Mouse (Mus musculus) CH12.LX (cell line): Measurements from ENCODE around the gene AI854703. TPM values are rescaled to one million over a fixed set of nuclear protein-coding genes. Genes with fewer than 3 reads are reported as not detected.

ENCODE experiments used
- DNase-seq: peaks from one replicate; pipeline ENCODE4 v3.0.0-alpha.2; 2013; ENCODE audit errors: extremely low read depth
- H3K27ac ChIP-seq: 2 replicates; pipeline ENCODE4 v1.5.1; 2012; ENCODE audit warnings: low read depth, mild to moderate bottlenecking, control low read depth, moderate library complexity; ENCODE audit not compliant: insufficient read depth
- H3K27me3 ChIP-seq: replicated peaks from 2 replicates; pipeline ENCODE3; 2012; ENCODE audit warnings: inconsistent platforms
- H3K36me3 ChIP-seq, 2 experiments: replicated peaks in 1 of 2; 2 replicates each; pipeline versions ENCODE3 to v1.6.1; 2012; ENCODE audit warnings: inconsistent platforms in 1 of 2, low read length in 1 of 2, mild to moderate bottlenecking in 1 of 2, mixed read lengths in 1 of 2, moderate library complexity in 1 of 2; ENCODE audit not compliant: control insufficient read depth in 1 of 2, insufficient read depth in 1 of 2
- H3K4me1 ChIP-seq, 2 experiments: 2 replicates each; pipeline ENCODE4 v1.6.1; 2012; ENCODE audit warnings: inconsistent platforms in 1 of 2, moderate library complexity in 1 of 2; ENCODE audit not compliant: insufficient read depth in 2 of 2, control insufficient read depth in 1 of 2
- H3K4me2 ChIP-seq: 2 replicates; pipeline ENCODE4 v1.6.1; 2012; ENCODE audit warnings: low read depth, mild to moderate bottlenecking, control low read depth; ENCODE audit not compliant: poor library complexity, insufficient read depth, severe bottlenecking
- H3K4me3 ChIP-seq, 3 experiments: fragments of 150-350 bp in 1 of 3; sonication (generic) in 1 of 3; replicated peaks in 1 of 3; 2 replicates each; pipeline versions ENCODE3 to v1.5.1; 2011 to 2012; ENCODE audit warnings: low read depth in 2 of 3, low read length in 2 of 3, mild to moderate bottlenecking in 2 of 3, moderate library complexity in 2 of 3, control low read depth in 1 of 3, improper control_type of control experiment in 1 of 3, inconsistent platforms in 1 of 3, mixed read lengths in 1 of 3; ENCODE audit not compliant: poor library complexity in 1 of 3
- H3K79me2 ChIP-seq: replicated peaks from 2 replicates; pipeline ENCODE4 v1.6.1; 2012; ENCODE audit warnings: mild to moderate bottlenecking, moderate library complexity; ENCODE audit not compliant: control insufficient read depth, poor library complexity, insufficient read depth, severe bottlenecking; ENCODE audit errors: extremely low read depth
- H3K9ac ChIP-seq: 2 replicates; pipeline ENCODE4 v1.6.1; 2012; ENCODE audit warnings: low read depth, mild to moderate bottlenecking, control low read depth, moderate library complexity; ENCODE audit not compliant: insufficient read depth
- H3K9me3 ChIP-seq: replicated peaks from 2 replicates; pipeline ENCODE3; 2012; ENCODE audit warnings: low read length, inconsistent platforms, mixed read lengths
- BHLHE40 ChIP-seq: IDR thresholded peaks from 2 replicates; pipeline ENCODE4 v1.6.1; 2011; ENCODE audit warnings: mild to moderate bottlenecking, low read depth, low read length, improper control_type of control experiment
- CTCF ChIP-seq, 2 experiments: IDR thresholded peaks in 1 of 2; conservative IDR thresholded peaks in 1 of 2; 2 replicates each; pipeline ENCODE4 v1.5.1; 2011 to 2012; ENCODE audit warnings: low read depth in 2 of 2, low read length in 2 of 2, improper control_type of control experiment in 1 of 2, inconsistent platforms in 1 of 2, mild to moderate bottlenecking in 1 of 2, moderate library complexity in 1 of 2
- E2F4 ChIP-seq: IDR thresholded peaks from 2 replicates; pipeline ENCODE4 v1.6.1; 2011; ENCODE audit warnings: low read depth, low read length, improper control_type of control experiment; ENCODE audit not compliant: insufficient replicate concordance
- ETS1 ChIP-seq: conservative IDR thresholded peaks from 2 replicates; pipeline ENCODE4 v1.6.1; 2012; ENCODE audit warnings: low read depth, mild to moderate bottlenecking, inconsistent platforms, low read length, improper control_type of control experiment, moderate library complexity
- GABPA ChIP-seq: IDR thresholded peaks from 2 replicates; pipeline ENCODE4 v1.6.1; 2012; ENCODE audit warnings: low read depth, low read length, improper control_type of control experiment, inconsistent platforms; ENCODE audit not compliant: insufficient replicate concordance
- IRF4 ChIP-seq: IDR thresholded peaks from 2 replicates; pipeline ENCODE4 v1.6.1; 2014; ENCODE audit warnings: low read depth, mild to moderate bottlenecking, inconsistent platforms, low read length, improper control_type of control experiment
- JUN ChIP-seq: IDR thresholded peaks from 2 replicates; pipeline ENCODE4 v1.6.1; 2011; ENCODE audit warnings: low read depth, mild to moderate bottlenecking, low read length, improper control_type of control experiment, moderate library complexity; ENCODE audit not compliant: insufficient read depth
- KAT2A ChIP-seq: IDR thresholded peaks from 2 replicates; pipeline ENCODE4 v1.6.1; 2012; ENCODE audit warnings: low read length, improper control_type of control experiment, inconsistent platforms; ENCODE audit not compliant: insufficient replicate concordance
- MAFK ChIP-seq: IDR thresholded peaks from 2 replicates; pipeline ENCODE4 v1.6.1; 2011; ENCODE audit warnings: low read length, improper control_type of control experiment; ENCODE audit not compliant: insufficient replicate concordance
- MAX ChIP-seq: IDR thresholded peaks from 2 replicates; pipeline ENCODE4 v1.6.1; 2011; ENCODE audit warnings: low read length, improper control_type of control experiment
- MEF2A ChIP-seq: IDR thresholded peaks from 2 replicates; pipeline ENCODE4 v1.6.1; 2014; ENCODE audit warnings: low read depth, mild to moderate bottlenecking, inconsistent platforms, low read length, improper control_type of control experiment, borderline replicate concordance
- NELFE ChIP-seq: IDR thresholded peaks from 2 replicates; pipeline ENCODE4 v1.6.1; 2011; ENCODE audit warnings: low read depth, low read length, improper control_type of control experiment
- NRF1 ChIP-seq: IDR thresholded peaks from 2 replicates; pipeline ENCODE4 v1.6.1; 2014; ENCODE audit warnings: low read depth, mild to moderate bottlenecking, inconsistent platforms, low read length, improper control_type of control experiment, moderate library complexity
- POLR2A ChIP-seq: IDR thresholded peaks from 2 replicates; pipeline ENCODE4 v1.6.1; 2011; ENCODE audit warnings: low read depth, mild to moderate bottlenecking, improper control_type of control experiment, low read length
- POLR2AphosphoS2 ChIP-seq: IDR thresholded peaks from 2 replicates; pipeline ENCODE4 v1.6.1; 2011; ENCODE audit warnings: low read depth, low read length, improper control_type of control experiment
- RCOR1 ChIP-seq: conservative IDR thresholded peaks from 2 replicates; pipeline ENCODE4 v1.6.1; 2012; ENCODE audit warnings: low read depth, mild to moderate bottlenecking, inconsistent platforms, low read length, improper control_type of control experiment
- SMC3 ChIP-seq: IDR thresholded peaks from 2 replicates; pipeline ENCODE4 v1.6.1; 2011; ENCODE audit warnings: low read depth, low read length, improper control_type of control experiment
- TCF12 ChIP-seq: IDR thresholded peaks from 2 replicates; pipeline ENCODE4 v1.6.1; 2014; ENCODE audit warnings: low read depth, mild to moderate bottlenecking, inconsistent platforms, low read length, improper control_type of control experiment
- UBTF ChIP-seq: IDR thresholded peaks from 2 replicates; pipeline ENCODE4 v1.6.1; 2012; ENCODE audit warnings: low read depth, mild to moderate bottlenecking, inconsistent platforms, low read length, improper control_type of control experiment, moderate library complexity
- USF2 ChIP-seq: conservative IDR thresholded peaks from 2 replicates; pipeline ENCODE4 v1.6.1; 2011; ENCODE audit warnings: low read depth, low read length, improper control_type of control experiment
- ZC3H11A ChIP-seq: IDR thresholded peaks from 2 replicates; pipeline ENCODE4 v1.6.1; 2012; ENCODE audit warnings: low read depth, mild to moderate bottlenecking, inconsistent platforms, low read length, improper control_type of control experiment
- ZKSCAN1 ChIP-seq: IDR thresholded peaks from 2 replicates; pipeline ENCODE4 v1.6.1; 2012; ENCODE audit warnings: low read depth, inconsistent platforms, low read length, improper control_type of control experiment, borderline replicate concordance
- dilution Hi-C: fragments of 300-500 bp; cut with MboI; formaldehyde crosslinking; loops from 2 replicates; pipeline ENCODE4 v1.14.3; 2020; ENCODE audit warnings: low sequenced_read_pairs; ENCODE audit not compliant: extremely low pct_unique_long_range_greater_than_20kb, extremely low pct_ligation_motif_present
- in situ Hi-C: fragments of 300-500 bp; cut with MboI; formaldehyde crosslinking; loops from 3 replicates; pipeline ENCODE4 v1.14.3; 2019; ENCODE audit warnings: low sequenced_read_pairs, low pct_ligation_motif_present, low pct_unique_long_range_greater_than_20kb, mixed read lengths
- polyA plus RNA-seq: library from polyadenylated mRNA; unstranded; fragments of >175 nt; gene quantifications from 2 replicates; pipeline ENCODE4 v1.2.1, GENCODE M21; 2012; ENCODE audit warnings: low read depth; ENCODE audit not compliant: insufficient read length
- total RNA-seq, 2 experiments: library from RNA; depleted of rRNA; stranded (reverse); fragments of 300-350 nt in 1 of 2; fragments of >200 nt in 1 of 2; gene quantifications; 2 replicates each; pipeline ENCODE4 v1.2.3; 2012 to 2014

AI854703 gene
- total and polyA plus RNA-seq, 3 experiments = 2.1 to 5.3 (median 4.8) TPM

DNA sequence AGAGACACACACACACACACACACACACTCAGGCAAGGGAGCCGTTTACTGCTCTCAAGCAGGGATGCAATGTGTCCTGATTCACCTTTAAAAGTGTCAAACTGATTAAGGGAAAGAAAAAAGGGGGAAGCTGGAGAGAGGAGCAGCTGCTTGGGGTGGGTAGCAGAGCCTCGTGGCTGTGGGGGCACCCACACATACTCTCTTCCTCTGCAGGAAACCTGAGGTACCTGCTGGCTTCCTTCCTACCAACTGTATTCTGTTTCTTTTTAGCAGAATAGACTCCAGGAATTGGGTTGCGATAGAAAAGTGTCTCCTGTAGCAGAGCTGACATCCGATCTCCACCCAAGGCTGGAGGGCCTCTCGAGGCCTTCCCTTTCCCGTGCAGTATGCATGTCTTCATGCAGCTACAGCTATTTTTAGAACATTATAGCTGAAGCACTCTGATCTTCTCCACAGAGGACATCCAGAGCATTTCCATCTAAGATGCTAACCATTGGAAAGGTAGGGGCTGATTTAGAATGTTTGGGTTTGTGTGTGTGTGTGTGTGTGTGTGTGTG lies 37.3 kb upstream of the AI854703 start, which contains the start of gene Gm45021:
Gene Gm45021, plus strand, starts transcription at position 417 of the 557 bp plus-strand sequence.
- TF ChIP-seq MAX (no peak), USF2 (no peak), E2F4 (no peak), MEF2A (no peak), NRF1 (no peak), ETS1 (no peak)
- TF ChIP-seq, all 38 proteins: peak for 0
- no peak for DNase-seq
- Histone ChIP-seq H3K9me3 (peaks cover 3% of the 10 kb centered on the region), H3K36me3 (no peaks in the 10 kb centered on the region), H3K9ac (no peak within 1 kb of the TSS), H3K4me1 (peaks cover 0 to 7% of the 10 kb centered on the region in 2 experiments; a peak in 2 of 4 replicates), H3K27me3 (peaks cover 2% of the 10 kb centered on the region), H3K79me2 (peaks cover 3% of the 10 kb centered on the region; the same call in 1 of the 2 replicates), H3K4me2 (no peak within 1 kb of the TSS), H3K4me3 (no peak within 1 kb of the TSS), H3K27ac (no peak within 1 kb of the TSS)
- in situ Hi-C loops = no loop called here
- dilution Hi-C loops = no loop called here

DNA sequence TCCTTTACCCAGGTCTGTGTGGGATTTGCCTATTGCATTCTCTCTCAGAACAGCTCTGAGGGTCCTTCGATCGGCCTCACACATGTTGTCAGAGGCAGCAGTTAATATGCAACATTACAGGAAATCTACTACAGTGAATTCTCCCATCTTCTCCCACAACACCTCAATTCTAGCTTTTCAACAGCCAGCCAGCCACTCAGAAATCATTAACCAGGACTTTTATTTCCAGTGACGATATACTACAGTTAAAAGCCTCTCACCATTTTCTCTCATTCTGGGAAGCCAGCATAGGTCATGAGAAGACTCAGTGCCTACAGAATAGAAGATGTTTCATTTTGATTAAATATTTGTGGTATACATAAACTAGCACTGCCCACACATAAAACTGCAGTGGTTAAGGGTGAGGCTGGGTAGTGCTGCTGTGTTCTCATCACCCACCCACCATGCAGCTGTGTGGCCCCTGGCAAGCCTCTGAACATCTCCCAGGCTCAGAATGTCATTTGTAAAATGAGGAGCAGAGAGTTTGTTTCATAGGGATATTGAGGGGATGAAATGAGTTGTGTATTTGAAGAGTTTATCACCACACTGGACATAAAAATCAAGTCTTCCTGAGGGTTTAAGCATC lies 35.2 kb upstream of the AI854703 start:
- no peak overlapping the region for H3K4me3 ChIP-seq
- dilution Hi-C loops = no loop called here
- no peak for TF ChIP-seq ZC3H11A
- no peak for TF ChIP-seq MAFK
- TF ChIP-seq JUN = no peak
- TF ChIP-seq BHLHE40 = no peak
- no peak for TF ChIP-seq POLR2AphosphoS2
- TF ChIP-seq, all 38 proteins: peak for 0
- Histone ChIP-seq H3K9ac (no peak overlapping the region), H3K27ac (no peak overlapping the region), H3K4me2 (no peak overlapping the region), H3K36me3 (peaks cover 4 to 9% of the 10 kb centered on the region in 2 experiments), H3K4me1 (peaks cover 3 to 18% of the 10 kb centered on the region in 2 experiments; a peak in 3 of 4 replicates), H3K27me3 (peaks cover 2% of the 10 kb centered on the region), H3K9me3 (peaks cover under 1% of the 10 kb centered on the region), H3K79me2 (peaks cover 20% of the 10 kb centered on the region)
- in situ Hi-C loops = no loop called here
- no peak for DNase-seq

DNA sequence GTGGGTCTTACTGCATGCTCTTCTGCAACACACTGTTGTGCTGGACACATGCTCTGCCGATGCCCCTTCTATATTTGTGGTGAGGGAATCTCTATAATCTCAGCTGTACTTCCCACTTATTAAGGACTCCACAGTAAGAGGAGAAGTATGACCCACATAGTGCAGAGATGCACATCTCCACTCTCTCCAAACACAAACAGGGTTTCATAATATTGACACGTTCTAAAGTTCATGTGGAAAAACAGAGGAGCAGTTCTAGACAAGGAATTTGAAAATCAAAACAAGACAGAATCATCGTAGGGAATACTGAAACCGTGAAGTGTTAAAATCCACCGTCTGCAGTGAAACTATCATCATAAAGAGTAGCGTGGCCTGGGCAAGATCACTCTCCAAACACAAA lies 34.7 kb upstream of the AI854703 start:
- dilution Hi-C loops (no loop called here), in situ Hi-C loops (no loop called here)
- peaks cover 20% of the 10 kb centered on the region for H3K79me2 ChIP-seq
- peaks cover 2% of the 10 kb centered on the region for H3K9me3 ChIP-seq
- peaks cover 10 to 15% of the 10 kb centered on the region in 2 experiments for H3K36me3 ChIP-seq
- H3K27me3 ChIP-seq = peaks cover 2% of the 10 kb centered on the region
- H3K9ac ChIP-seq = no peak overlapping the region
- DNase-seq = no peak
- no peak for TF ChIP-seq NRF1
- no peak for TF ChIP-seq NELFE
- TF ChIP-seq GABPA = no peak
- no peak for TF ChIP-seq ZC3H11A
- TF ChIP-seq IRF4 = no peak
- no peak for TF ChIP-seq ETS1
- no peak for TF ChIP-seq UBTF
- no peak for TF ChIP-seq POLR2A
- TF ChIP-seq JUN = no peak
- TF ChIP-seq ZKSCAN1 = no peak
- no peak for TF ChIP-seq SMC3
- TF ChIP-seq KAT2A = no peak
- no peak for TF ChIP-seq MEF2A
- TF ChIP-seq TCF12 = no peak
- no peak for TF ChIP-seq CTCF (conservative IDR thresholded peaks at IDR 0.05 in 1 of 2, IDR thresholded peaks at IDR 0.05 in 1 of 2; ENCODE audit: low read depth in 2 of 2, low read length in 2 of 2)
- no peak for TF ChIP-seq RCOR1
- H3K4me2 ChIP-seq = no peak overlapping the region
- peaks cover 3 to 18% of the 10 kb centered on the region in 2 experiments; a peak in 3 of 4 replicates for H3K4me1 ChIP-seq
- no peak overlapping the region for H3K27ac ChIP-seq
- H3K4me3 ChIP-seq = no peak overlapping the region
